Mouse (Mus musculus) E14TG2a.4 (cell line): Measurements from ENCODE around the gene Zbtb43.

Experiments used
- CTCF ChIP-seq: conservative IDR thresholded peaks from 2 replicates; pipeline ENCODE4 v1.5.1; 2014; ENCODE audit warnings: low read length
- NANOG ChIP-seq: IDR thresholded peaks from 2 replicates; pipeline ENCODE4 v1.6.1; 2014; ENCODE audit warnings: borderline replicate concordance, low read length, mixed read lengths

- TF ChIP-seq CTCF, result no peak
- no peak for TF ChIP-seq NANOG
Observed at GRCm38 (mm10) chr2:33436035-33436580, 32.3 kb downstream of the Zbtb43 start.
